Mouse (Mus musculus): ENCODE data around the gene Defb36. TPM values are rescaled to one million over a fixed set of nuclear protein-coding genes. Genes with fewer than 3 reads are reported as not detected.

The Defb36 gene
- polyA plus RNA-seq, 1 experiment from 2014 or later, result not detected

- Histone ChIP-seq H3K9ac (no peak overlapping the region), H3K36me3 (no peaks in the 10 kb centered on the region), H3K27ac (no peak overlapping the region), H3K4me3 (no peak overlapping the region), H3K4me1 (peaks cover 13% of the 10 kb centered on the region; the same call in 1 of the 2 replicates), H3K9me3 (replicated peaks) (no peaks in the 10 kb centered on the region), H3K4me2 (no peak overlapping the region), H3K27me3 (replicated peaks) (peaks cover 75% of the 10 kb centered on the region)
- 66% methylated on average over 2 of the region's 2 CpGs for WGBS (ENCODE audit: insufficient replicate concordance)
- ATAC-seq, result no peak
These were observed 20.4 kb downstream of the Defb36 start for GRCm38 (mm10) chr2:152624566-152624965.

- H3K4me1 ChIP-seq, result peaks cover 13% of the 10 kb centered on the region; the same call in 1 of the 2 replicates
- no peak overlapping the region for H3K9ac ChIP-seq
- WGBS (ENCODE audit: insufficient replicate concordance), result 15% methylated on average over 1 of the region's 1 CpGs
- ATAC-seq, result no peak
- H3K4me2 ChIP-seq, result no peak overlapping the region
- H3K4me3 ChIP-seq, result no peak overlapping the region
- H3K27ac ChIP-seq, result no peak overlapping the region
- H3K36me3 ChIP-seq, result no peaks in the 10 kb centered on the region
- peaks cover 77% of the 10 kb centered on the region for H3K27me3 ChIP-seq (replicated peaks)
- H3K9me3 ChIP-seq (replicated peaks), result no peaks in the 10 kb centered on the region
These were observed 21.1 kb downstream of the Defb36 start for GRCm38 (mm10) chr2:152625256-152625655.

GRCm38 (mm10) chr2:152626774-152627591 lies 22.9 kb downstream of the Defb36 start, which contains the start of gene Rem1:
TSS of gene Rem1 (plus strand) at chr2:152626951.
- Histone ChIP-seq H3K4me1 (peaks cover 13% of the 10 kb centered on the region; the same call in 1 of the 2 replicates), H3K36me3 (no peaks in the 10 kb centered on the region), H3K27me3 (replicated peaks) (peaks cover 70% of the 10 kb centered on the region), H3K9me3 (replicated peaks) (no peaks in the 10 kb centered on the region), H3K4me2 (peak within 1 kb of the TSS; percentile 60), H3K9ac (no peak within 1 kb of the TSS), H3K4me3 (peak within 1 kb of the TSS; percentile 36), H3K27ac (no peak within 1 kb of the TSS)
- 2% methylated on average over 59 of the region's 59 CpGs for WGBS (ENCODE audit: insufficient replicate concordance)
- no peak for ATAC-seq

DNA sequence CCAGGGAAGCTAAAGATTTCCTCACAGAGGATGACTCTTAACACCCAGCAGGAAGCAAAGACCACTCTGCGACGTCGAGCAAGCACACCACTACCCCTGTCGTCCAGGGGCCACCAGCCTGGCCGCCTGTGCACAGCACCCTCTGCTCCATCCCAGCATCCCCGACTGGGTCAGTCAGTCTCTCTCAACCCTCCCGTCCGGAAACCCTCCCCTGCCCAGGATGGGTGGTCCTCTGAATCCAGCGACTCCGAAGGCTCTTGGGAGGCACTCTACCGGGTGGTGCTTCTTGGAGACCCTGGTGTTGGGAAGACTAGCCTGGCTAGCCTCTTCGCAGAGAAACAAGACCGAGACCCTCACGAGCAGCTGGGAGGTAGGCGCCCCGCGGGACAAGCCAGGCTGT lies 23.9 kb downstream of the Defb36 start:
- Histone ChIP-seq H3K4me1 (peaks cover 13% of the 10 kb centered on the region; the same call in 1 of the 2 replicates), H3K9me3 (replicated peaks) (no peaks in the 10 kb centered on the region), H3K4me2 (no peak overlapping the region), H3K27me3 (replicated peaks) (peaks cover 74% of the 10 kb centered on the region), H3K27ac (no peak overlapping the region), H3K9ac (no peak overlapping the region), H3K36me3 (no peaks in the 10 kb centered on the region), H3K4me3 (no peak overlapping the region)
- ATAC-seq, result no peak
- 35% methylated on average over 17 of the region's 17 CpGs for WGBS (ENCODE audit: insufficient replicate concordance)

GRCm38 (mm10) chr2:152629239-152629638 lies 25.1 kb downstream of the Defb36 start:
- no peak overlapping the region for H3K4me2 ChIP-seq
- ATAC-seq, result no peak
- WGBS (ENCODE audit: insufficient replicate concordance), result 47% methylated on average over 3 of the region's 3 CpGs
- H3K36me3 ChIP-seq, result no peaks in the 10 kb centered on the region
- H3K9ac ChIP-seq, result no peak overlapping the region
- H3K27ac ChIP-seq, result no peak overlapping the region
- peaks cover 13% of the 10 kb centered on the region; the same call in 1 of the 2 replicates for H3K4me1 ChIP-seq
- no peaks in the 10 kb centered on the region for H3K9me3 ChIP-seq (replicated peaks)
- no peak overlapping the region for H3K4me3 ChIP-seq
- H3K27me3 ChIP-seq (replicated peaks), result peaks cover 80% of the 10 kb centered on the region

- Histone ChIP-seq H3K9me3 (replicated peaks) (no peaks in the 10 kb centered on the region), H3K4me1 (peaks cover 13% of the 10 kb centered on the region; the same call in 1 of the 2 replicates), H3K4me3 (no peak overlapping the region), H3K36me3 (no peaks in the 10 kb centered on the region), H3K27ac (no peak overlapping the region), H3K9ac (no peak overlapping the region), H3K27me3 (replicated peaks) (peaks cover 85% of the 10 kb centered on the region), H3K4me2 (no peak overlapping the region)
- 76% methylated on average over 6 of the region's 6 CpGs for WGBS (ENCODE audit: insufficient replicate concordance)
- no peak for ATAC-seq
These were observed 25.8 kb downstream of the Defb36 start for GRCm38 (mm10) chr2:152629904-152630303.

- Histone ChIP-seq H3K4me2 (peak overlapping the region; percentile 12; the same call in 1 of the 2 replicates), H3K27me3 (replicated peaks) (peaks cover 67% of the 10 kb centered on the region), H3K27ac (no peak overlapping the region), H3K4me3 (no peak overlapping the region), H3K4me1 (no peaks in the 10 kb centered on the region), H3K36me3 (no peaks in the 10 kb centered on the region), H3K9ac (no peak overlapping the region), H3K9me3 (replicated peaks) (no peaks in the 10 kb centered on the region)
- WGBS (ENCODE audit: insufficient replicate concordance), result 35% methylated on average over 17 of the region's 17 CpGs
- no peak for ATAC-seq
These were observed 29.2 kb downstream of the Defb36 start for GRCm38 (mm10) chr2:152633334-152633733.

GRCm38 (mm10) chr2:152634311-152634710 lies 30.2 kb downstream of the Defb36 start:
- Histone ChIP-seq H3K9ac (no peak overlapping the region), H3K36me3 (no peaks in the 10 kb centered on the region), H3K27me3 (replicated peaks) (peaks cover 58% of the 10 kb centered on the region), H3K4me1 (no peaks in the 10 kb centered on the region), H3K9me3 (replicated peaks) (no peaks in the 10 kb centered on the region), H3K4me2 (no peak overlapping the region), H3K4me3 (no peak overlapping the region), H3K27ac (no peak overlapping the region)
- WGBS (ENCODE audit: insufficient replicate concordance), result 70% methylated on average over 29 of the region's 29 CpGs
- ATAC-seq, result no peak

DNA sequence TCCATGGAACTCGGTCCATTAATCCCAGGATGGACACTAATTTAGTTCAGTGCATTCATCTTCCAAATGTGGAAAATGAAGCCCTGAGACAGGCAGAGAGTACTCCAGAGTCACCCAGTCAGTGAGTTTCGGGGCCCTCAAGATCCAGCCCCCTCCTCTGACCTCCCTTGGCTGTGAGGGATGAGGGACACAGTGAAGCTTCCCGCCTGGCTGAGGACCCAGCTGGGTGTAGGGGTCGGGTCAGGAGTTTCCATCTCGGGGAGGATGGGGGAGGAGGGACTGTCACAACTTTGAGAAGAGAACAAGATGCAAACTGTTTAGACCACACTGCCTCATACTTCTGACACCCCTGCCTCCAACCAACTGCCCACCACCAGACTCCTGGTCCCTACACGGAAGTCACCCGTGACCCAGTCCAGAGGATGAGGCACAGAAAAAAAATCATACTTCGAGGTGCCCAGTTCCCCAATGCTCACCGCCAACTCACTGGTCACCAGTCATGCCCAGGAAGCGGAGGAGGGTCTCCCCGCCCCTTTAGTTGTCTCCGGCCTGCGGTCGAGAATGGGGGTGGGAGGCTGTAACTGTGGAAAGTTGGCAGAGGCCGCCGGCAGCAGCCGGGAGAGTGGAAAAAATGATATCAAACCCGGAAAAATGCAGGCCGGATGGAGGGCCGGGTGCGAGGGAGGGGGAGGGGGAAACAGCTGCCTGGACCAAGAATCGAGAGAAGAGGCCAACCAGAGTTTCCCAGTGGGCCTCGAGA lies 32.3 kb downstream of the Defb36 start:
- H3K4me2 ChIP-seq, result no peak overlapping the region
- peak overlapping the region; percentile 32; the same call in 1 of the 2 replicates for H3K27ac ChIP-seq
- 38% methylated on average over 23 of the region's 23 CpGs for WGBS (ENCODE audit: insufficient replicate concordance)
- no peaks in the 10 kb centered on the region for H3K36me3 ChIP-seq
- H3K27me3 ChIP-seq (replicated peaks), result peaks cover 47% of the 10 kb centered on the region
- no peak overlapping the region for H3K9ac ChIP-seq
- no peak overlapping the region for H3K4me3 ChIP-seq
- no peaks in the 10 kb centered on the region for H3K9me3 ChIP-seq (replicated peaks)
- ATAC-seq, result 0 out of 2 replicates have a peak, but pooled peaks have one; percentile 27
- H3K4me1 ChIP-seq, result no peaks in the 10 kb centered on the region

DNA sequence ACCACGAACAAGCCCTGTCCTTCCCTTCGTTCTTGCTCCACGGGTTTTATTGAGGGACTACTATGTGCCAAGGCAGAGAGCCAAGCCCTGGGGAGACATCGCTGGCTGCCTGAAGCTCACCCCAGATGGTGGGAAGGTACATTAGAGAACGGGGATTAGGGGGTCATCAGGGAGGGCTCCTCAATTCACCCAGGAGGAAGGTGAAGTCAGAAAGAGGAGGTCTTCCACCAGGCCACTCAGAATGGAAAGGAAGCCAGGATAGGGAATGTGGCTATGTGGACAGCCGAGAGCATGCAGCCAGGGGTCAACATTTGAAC lies 32.8 kb downstream of the Defb36 start:
- Histone ChIP-seq H3K4me2 (no peak overlapping the region), H3K27me3 (replicated peaks) (peaks cover 42% of the 10 kb centered on the region), H3K4me3 (no peak overlapping the region), H3K36me3 (no peaks in the 10 kb centered on the region), H3K27ac (no peak overlapping the region), H3K4me1 (no peaks in the 10 kb centered on the region), H3K9ac (no peak overlapping the region), H3K9me3 (replicated peaks) (no peaks in the 10 kb centered on the region)
- ATAC-seq, result no peak
- 53% methylated on average over 6 of the region's 6 CpGs for WGBS (ENCODE audit: insufficient replicate concordance)

DNA sequence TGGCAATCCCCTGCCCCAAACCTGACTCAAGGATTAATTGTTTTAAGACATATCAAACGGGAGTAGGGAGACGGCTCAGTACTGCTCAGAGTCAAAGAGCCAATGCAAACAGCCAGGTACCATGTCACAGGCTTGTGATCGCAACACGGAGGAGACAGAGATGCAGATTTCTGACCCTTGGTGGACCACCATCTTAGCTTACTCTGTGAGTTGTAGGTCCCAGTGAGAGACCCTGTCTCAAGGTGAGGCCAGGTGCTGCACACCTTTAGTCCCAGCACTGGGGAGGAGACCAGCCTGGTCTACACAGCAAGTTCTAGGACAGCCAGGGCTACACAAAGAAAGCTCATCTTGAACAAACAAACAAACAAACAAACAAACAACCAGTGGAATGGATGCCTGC lies 33.3 kb downstream of the Defb36 start:
- no peak overlapping the region for H3K4me3 ChIP-seq
- H3K9me3 ChIP-seq (replicated peaks), result no peaks in the 10 kb centered on the region
- no peaks in the 10 kb centered on the region for H3K36me3 ChIP-seq
- H3K9ac ChIP-seq, result no peak overlapping the region
- H3K27ac ChIP-seq, result no peak overlapping the region
- H3K27me3 ChIP-seq (replicated peaks), result peaks cover 38% of the 10 kb centered on the region
- no peak overlapping the region for H3K4me2 ChIP-seq
- 77% methylated on average over 4 of the region's 4 CpGs for WGBS (ENCODE audit: insufficient replicate concordance)
- ATAC-seq, result no peak
- no peaks in the 10 kb centered on the region for H3K4me1 ChIP-seq

DNA sequence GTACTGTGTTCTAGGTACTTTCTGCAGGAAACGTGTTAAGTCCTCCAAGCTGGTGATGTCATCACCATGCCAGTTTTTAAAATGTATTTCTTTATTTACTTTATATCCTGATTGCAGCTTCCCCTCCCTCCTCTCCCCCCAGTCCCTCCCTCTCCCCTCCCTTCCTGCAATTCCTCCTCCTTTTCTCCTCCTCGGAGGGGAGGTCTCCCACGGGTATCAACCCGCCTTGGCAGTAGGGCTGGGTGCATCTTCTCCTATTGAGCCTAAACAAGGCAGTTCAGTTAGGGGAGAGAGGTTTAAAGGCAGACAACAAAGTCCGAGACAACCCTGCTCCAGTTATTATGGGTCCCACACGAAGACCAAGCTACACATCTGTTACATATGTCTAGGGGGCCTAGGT lies 34.7 kb downstream of the Defb36 start:
- H3K9me3 ChIP-seq (replicated peaks), result no peaks in the 10 kb centered on the region
- 0 out of 2 replicates have a peak overlapping the region, but pooled peaks have one; percentile 4 for H3K27ac ChIP-seq
- H3K4me2 ChIP-seq, result no peak overlapping the region
- no peak overlapping the region for H3K9ac ChIP-seq
- no peak overlapping the region for H3K4me3 ChIP-seq
- no peaks in the 10 kb centered on the region for H3K4me1 ChIP-seq
- no peak for ATAC-seq
- no peaks in the 10 kb centered on the region for H3K36me3 ChIP-seq
- WGBS (ENCODE audit: insufficient replicate concordance), result 54% methylated on average over 6 of the region's 6 CpGs
- H3K27me3 ChIP-seq (replicated peaks), result peaks cover 23% of the 10 kb centered on the region

Data from liver, embryonic 12.5 days (tissue).